Mouse (Mus musculus): ENCODE data around the gene Catsperd. TPM values are rescaled to one million over a fixed set of nuclear protein-coding genes. Genes with fewer than 3 reads are reported as not detected.
"Not testable (repeated sequence)": the region's sequence is repeated elsewhere in the genome, so short reads cannot be mapped to it uniquely, and the experiment has no call there.

Catsperd gene
- polyA plus RNA-seq, 1 experiment from 2014 or later, result 0.61 TPM

GRCm38 (mm10) chr17:56609452-56610171 lies 18.3 kb upstream of the Catsperd start, which contains the start of gene 2410015M20Rik:
TSS of gene 2410015M20Rik (minus strand) at chr17:56609771.
- peak; percentile 95 for DNase-seq (ENCODE audit: low spot score)
- peaks cover 20% of the 10 kb centered on the region for H3K36me3 ChIP-seq (ENCODE audit: control insufficient read depth, insufficient read depth, low read length)
- peak within 1 kb of the TSS; percentile 73 for H3K9ac ChIP-seq (ENCODE audit: low read length)
- H3K4me2 ChIP-seq (ENCODE audit: low read depth, severe bottlenecking), result peak within 1 kb of the TSS; percentile 60
- under 1% methylated on average over 44 of the region's 44 CpGs for WGBS
- no peaks in the 10 kb centered on the region for H3K9me3 ChIP-seq (ENCODE audit: control insufficient read depth, low read length)
- no peak within 1 kb of the TSS for H3K27ac ChIP-seq (replicated peaks; ENCODE audit: low read depth, low read length)
- peak; percentile 77 for ATAC-seq (ENCODE audit: insufficient number of reproducible peaks, low FRiP score, low TSS enrichment, low read depth)
- H3K4me3 ChIP-seq (ENCODE audit: low read depth, low read length), result peak within 1 kb of the TSS; percentile 65
- no peaks in the 10 kb centered on the region for H3K27me3 ChIP-seq (ENCODE audit: control insufficient read depth, insufficient read depth, low read length)
- peaks cover 9% of the 10 kb centered on the region for H3K4me1 ChIP-seq (ENCODE audit: control insufficient read depth, insufficient read depth, low read length)

- Histone ChIP-seq H3K27ac (replicated peaks; ENCODE audit: low read depth, low read length) (no peak overlapping the region), H3K4me2 (ENCODE audit: low read depth, severe bottlenecking) (no peak overlapping the region), H3K9ac (ENCODE audit: low read length) (no peak overlapping the region), H3K4me1 (ENCODE audit: control insufficient read depth, insufficient read depth, low read length) (peaks cover 12% of the 10 kb centered on the region), H3K9me3 (ENCODE audit: control insufficient read depth, low read length) (no peaks in the 10 kb centered on the region), H3K4me3 (ENCODE audit: low read depth, low read length) (no peak overlapping the region), H3K36me3 (ENCODE audit: control insufficient read depth, insufficient read depth, low read length) (peaks cover 23% of the 10 kb centered on the region), H3K27me3 (ENCODE audit: control insufficient read depth, insufficient read depth, low read length) (no peaks in the 10 kb centered on the region)
- WGBS, result 69% methylated on average over 2 of the region's 2 CpGs
- DNase-seq (ENCODE audit: low spot score), result no peak
- no peak for ATAC-seq (ENCODE audit: insufficient number of reproducible peaks, low FRiP score, low TSS enrichment, low read depth)
Observed at GRCm38 (mm10) chr17:56611323-56611722, 16.6 kb upstream of the Catsperd start.

- H3K4me1 ChIP-seq (ENCODE audit: control insufficient read depth, insufficient read depth, low read length), result peaks cover 12% of the 10 kb centered on the region
- H3K27ac ChIP-seq (replicated peaks; ENCODE audit: low read depth, low read length), result no peak overlapping the region
- no peaks in the 10 kb centered on the region for H3K9me3 ChIP-seq (ENCODE audit: control insufficient read depth, low read length)
- ATAC-seq (ENCODE audit: insufficient number of reproducible peaks, low FRiP score, low TSS enrichment, low read depth) (no peak), DNase-seq (ENCODE audit: low spot score) (peak; percentile 48)
- H3K9ac ChIP-seq (ENCODE audit: low read length), result no peak overlapping the region
- peaks cover 18% of the 10 kb centered on the region for H3K36me3 ChIP-seq (ENCODE audit: control insufficient read depth, insufficient read depth, low read length)
- WGBS, result 16% methylated on average over 14 of the region's 14 CpGs
- no peak overlapping the region for H3K4me2 ChIP-seq (ENCODE audit: low read depth, severe bottlenecking)
- H3K27me3 ChIP-seq (ENCODE audit: control insufficient read depth, insufficient read depth, low read length), result no peaks in the 10 kb centered on the region
- peak overlapping the region; percentile 10; the same call in 1 of the 2 replicates for H3K4me3 ChIP-seq (ENCODE audit: low read depth, low read length)
Observed at GRCm38 (mm10) chr17:56611861-56612564, 15.9 kb upstream of the Catsperd start.

- WGBS, result 80% methylated on average over 10 of the region's 10 CpGs
- H3K9ac ChIP-seq (ENCODE audit: low read length); DNase-seq (ENCODE audit: low spot score); H3K27me3 ChIP-seq (ENCODE audit: control insufficient read depth, insufficient read depth, low read length); H3K9me3 ChIP-seq (ENCODE audit: control insufficient read depth, low read length); ATAC-seq (ENCODE audit: insufficient number of reproducible peaks, low FRiP score, low TSS enrichment, low read depth); H3K27ac ChIP-seq (replicated peaks; ENCODE audit: low read depth, low read length); H3K4me3 ChIP-seq (ENCODE audit: low read depth, low read length); H3K4me2 ChIP-seq (ENCODE audit: low read depth, severe bottlenecking): not testable (repeated sequence)
- H3K4me1 ChIP-seq (ENCODE audit: control insufficient read depth, insufficient read depth, low read length), result peaks cover 12% of the 10 kb centered on the region
- H3K36me3 ChIP-seq (ENCODE audit: control insufficient read depth, insufficient read depth, low read length), result peaks cover 19% of the 10 kb centered on the region
Observed at GRCm38 (mm10) chr17:56612565-56612939, 15.4 kb upstream of the Catsperd start.

- Histone ChIP-seq H3K4me2 (ENCODE audit: low read depth, severe bottlenecking) (peak within 1 kb of the TSS; percentile 84), H3K9ac (ENCODE audit: low read length) (peak within 1 kb of the TSS; percentile 84), H3K27me3 (ENCODE audit: control insufficient read depth, insufficient read depth, low read length) (no peaks in the 10 kb centered on the region), H3K4me1 (ENCODE audit: control insufficient read depth, insufficient read depth, low read length) (peaks cover 12% of the 10 kb centered on the region), H3K36me3 (ENCODE audit: control insufficient read depth, insufficient read depth, low read length) (peaks cover 27% of the 10 kb centered on the region), H3K4me3 (ENCODE audit: low read depth, low read length) (peak within 1 kb of the TSS; percentile 67), H3K27ac (replicated peaks; ENCODE audit: low read depth, low read length) (peak within 1 kb of the TSS; percentile 85), H3K9me3 (ENCODE audit: control insufficient read depth, low read length) (no peaks in the 10 kb centered on the region)
- ATAC-seq (ENCODE audit: insufficient number of reproducible peaks, low FRiP score, low TSS enrichment, low read depth) (peak; percentile 45; the same call in 1 of the 2 replicates), DNase-seq (ENCODE audit: low spot score) (peak; percentile 99)
- WGBS, result under 1% methylated on average over 52 of the region's 52 CpGs
Observed at GRCm38 (mm10) chr17:56613236-56613844, 14.6 kb upstream of the Catsperd start, which contains the start of gene Rpl36. TSS of gene Rpl36 (plus strand) at chr17:56613416.

GRCm38 (mm10) chr17:56613893-56614292 lies 14.1 kb upstream of the Catsperd start:
- not testable (repeated sequence) for H3K27me3 ChIP-seq (ENCODE audit: control insufficient read depth, insufficient read depth, low read length); H3K9me3 ChIP-seq (ENCODE audit: control insufficient read depth, low read length); ATAC-seq (ENCODE audit: insufficient number of reproducible peaks, low FRiP score, low TSS enrichment, low read depth); H3K4me1 ChIP-seq (ENCODE audit: control insufficient read depth, insufficient read depth, low read length)
- peak overlapping the region; percentile 67 for H3K4me3 ChIP-seq (ENCODE audit: low read depth, low read length)
- DNase-seq (ENCODE audit: low spot score), result peak; percentile 46
- under 1% methylated on average over 25 of the region's 26 CpGs for WGBS
- peak overlapping the region; percentile 84 for H3K9ac ChIP-seq (ENCODE audit: low read length)
- H3K4me2 ChIP-seq (ENCODE audit: low read depth, severe bottlenecking), result peak overlapping the region; percentile 84
- peak overlapping the region; percentile 85 for H3K27ac ChIP-seq (replicated peaks; ENCODE audit: low read depth, low read length)
- H3K36me3 ChIP-seq (ENCODE audit: control insufficient read depth, insufficient read depth, low read length), result peaks cover 29% of the 10 kb centered on the region

- peak; percentile 31 for DNase-seq (ENCODE audit: low spot score)
- WGBS, result 26% methylated on average over 14 of the region's 14 CpGs
- ATAC-seq (ENCODE audit: insufficient number of reproducible peaks, low FRiP score, low TSS enrichment, low read depth), result no peak
- Histone ChIP-seq H3K4me3 (ENCODE audit: low read depth, low read length) (peak overlapping the region; percentile 67), H3K9ac (ENCODE audit: low read length) (peak overlapping the region; percentile 84), H3K4me1 (ENCODE audit: control insufficient read depth, insufficient read depth, low read length) (peaks cover 8% of the 10 kb centered on the region), H3K27me3 (ENCODE audit: control insufficient read depth, insufficient read depth, low read length) (no peaks in the 10 kb centered on the region), H3K9me3 (ENCODE audit: control insufficient read depth, low read length) (no peaks in the 10 kb centered on the region), H3K27ac (replicated peaks; ENCODE audit: low read depth, low read length) (no peak overlapping the region), H3K4me2 (ENCODE audit: low read depth, severe bottlenecking) (peak overlapping the region; percentile 84), H3K36me3 (ENCODE audit: control insufficient read depth, insufficient read depth, low read length) (peaks cover 33% of the 10 kb centered on the region)
Observed at GRCm38 (mm10) chr17:56614391-56615135, 13.4 kb upstream of the Catsperd start.
